Mouse (Mus musculus) bone marrow, adult 2 months (tissue): Measurements from ENCODE around the gene Cdc20. TPM values are rescaled to one million over a fixed set of nuclear protein-coding genes. Genes with fewer than 3 reads are reported as not detected.

Source experiments
- H3K27ac ChIP-seq: fragments of 200-500 bp; 2 replicates; pipeline ENCODE4 v1.5.1; 2012; ENCODE audit warnings: low read depth, mild to moderate bottlenecking, control low read depth, inconsistent platforms, low read length; ENCODE audit not compliant: control insufficient read depth, poor library complexity, insufficient read depth
- H3K4me1 ChIP-seq: fragments of 200-500 bp; 2 replicates; pipeline ENCODE4 v1.6.1; 2011; ENCODE audit warnings: low read length; ENCODE audit not compliant: control insufficient read depth, insufficient read depth
- H3K4me3 ChIP-seq: fragments of 200-500 bp; replicated peaks from 2 replicates; pipeline ENCODE3; 2011; ENCODE audit warnings: mild to moderate bottlenecking, low read depth, low read length, control low read depth; ENCODE audit not compliant: control insufficient read depth
- CTCF ChIP-seq: fragments of 200-500 bp; IDR thresholded peaks from 2 replicates; pipeline ENCODE4 v1.5.1; 2011; ENCODE audit warnings: low read length, control low read depth; ENCODE audit not compliant: control insufficient read depth, insufficient read depth
- POLR2A ChIP-seq: fragments of 200-500 bp; IDR thresholded peaks from 2 replicates; pipeline ENCODE4 v1.6.1; 2011; ENCODE audit warnings: low read depth, mild to moderate bottlenecking, control low read depth, low read length, borderline replicate concordance; ENCODE audit not compliant: control insufficient read depth
- WGBS: fragments of 180-500 bp; shearing (Covaris S2); methylation state at CpG from one replicate; pipeline ENCODE4 v1.1.7; 2018; 5-methylcytosine and 5-hydroxymethylcytosine counted together
- polyA plus RNA-seq: library from polyadenylated mRNA; stranded (reverse); fragments of >200 nt; gene quantifications from 2 replicates; pipeline ENCODE4 v1.2.4, GENCODE M21; 2011; ENCODE audit warnings: low replicate concordance; ENCODE audit not compliant: missing spikeins, insufficient read depth, insufficient read length

Gene Cdc20
- polyA plus RNA-seq, 1 experiment: 92.1 TPM

DNA sequence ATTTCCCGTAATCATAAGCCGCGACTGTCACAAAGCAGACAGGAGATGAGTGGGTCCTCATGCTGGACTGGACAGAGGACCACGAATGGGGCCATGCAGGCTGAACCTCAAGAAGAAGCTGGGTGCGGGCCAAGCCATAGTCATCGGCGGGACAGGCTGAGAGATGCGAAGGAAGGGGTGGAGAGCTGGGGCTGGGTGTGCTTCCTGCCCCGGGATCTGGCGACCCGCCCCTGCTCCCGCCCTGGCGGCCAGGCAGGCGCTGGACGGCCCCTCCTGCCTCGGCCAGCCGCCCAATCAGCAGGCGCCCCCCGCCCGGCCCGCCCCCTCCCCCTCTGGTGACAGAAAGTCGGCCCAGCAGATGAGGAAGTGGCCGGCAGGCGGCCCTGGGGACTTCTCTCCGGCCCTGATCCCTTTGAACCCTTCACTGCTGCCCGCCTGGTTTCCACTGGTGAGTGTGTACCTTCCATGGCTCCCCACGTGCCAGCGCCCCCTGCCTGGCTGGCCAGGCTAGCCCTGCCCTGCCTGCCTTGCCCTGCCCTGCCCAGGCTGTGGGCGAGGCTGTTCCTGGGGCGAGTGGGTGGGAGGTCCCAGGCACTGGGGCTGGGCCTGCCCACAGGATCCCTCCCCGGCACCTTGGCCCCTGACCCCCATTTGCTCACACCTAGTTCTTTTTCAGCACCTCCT lies 9.2 kb downstream of the Cdc20 start, which contains the start of gene Elovl1:
Elovl1 (plus strand) TSS at position 326 of the 684 bp plus-strand sequence.
- H3K4me1 ChIP-seq: peaks cover 10% of the 10 kb centered on the region
- peak within 1 kb of the TSS; percentile 92 for H3K27ac ChIP-seq
- peak; percentile 27; the same call in 1 of the 2 replicates for TF ChIP-seq CTCF
- TF ChIP-seq POLR2A: peak; percentile 76
- H3K4me3 ChIP-seq: peak within 1 kb of the TSS; percentile 84
- under 1% methylated on average over 29 of the region's 31 CpGs for WGBS

DNA sequence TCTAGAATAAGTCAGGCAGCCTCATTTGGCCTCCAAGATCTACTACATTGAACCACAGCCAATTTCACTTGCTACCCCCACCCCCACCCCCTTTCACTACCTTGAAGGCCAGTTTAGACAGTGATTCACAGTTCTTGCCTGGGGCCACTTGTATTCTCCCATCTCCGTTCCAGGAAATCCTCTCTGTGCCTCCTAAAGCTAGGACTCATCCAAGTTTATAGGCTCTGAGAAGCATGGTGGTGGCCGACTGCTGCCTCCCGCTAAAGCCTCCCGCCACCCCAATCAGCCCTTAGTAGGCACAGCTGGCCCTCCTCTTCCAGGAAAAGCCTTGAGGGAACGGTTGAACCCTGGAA lies 9.8 kb downstream of the Cdc20 start:
- Histone ChIP-seq H3K4me3 (peak overlapping the region; percentile 73), H3K27ac (peak overlapping the region; percentile 69), H3K4me1 (peaks cover 10% of the 10 kb centered on the region)
- WGBS: 8% methylated on average over 5 of the region's 5 CpGs
- TF ChIP-seq POLR2A (no peak), CTCF (no peak)

DNA sequence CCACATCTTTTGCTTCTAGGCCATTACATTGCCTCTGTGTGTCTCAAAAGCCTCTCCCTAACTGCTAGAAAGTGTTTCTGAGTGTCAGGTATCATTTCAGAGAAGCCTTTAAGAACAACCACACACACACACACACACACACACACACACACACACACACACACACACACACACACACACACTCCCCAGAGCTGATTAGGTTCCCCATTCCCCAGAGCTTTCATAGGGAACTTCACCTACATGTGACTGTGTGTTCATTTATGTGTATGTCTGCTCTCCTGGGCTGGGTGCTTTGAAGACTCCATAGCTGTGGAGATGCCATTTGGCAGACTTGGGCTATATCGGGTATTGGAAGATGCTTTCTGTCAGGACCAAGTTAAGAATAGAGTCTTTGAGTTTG lies 11.8 kb downstream of the Cdc20 start:
- TF ChIP-seq CTCF: no peak
- TF ChIP-seq POLR2A: no peak
- WGBS: 90% methylated on average over 1 of the region's 1 CpGs
- Histone ChIP-seq H3K4me3 (no peak overlapping the region), H3K27ac (peak overlapping the region; percentile 55), H3K4me1 (peaks cover 10% of the 10 kb centered on the region)

DNA sequence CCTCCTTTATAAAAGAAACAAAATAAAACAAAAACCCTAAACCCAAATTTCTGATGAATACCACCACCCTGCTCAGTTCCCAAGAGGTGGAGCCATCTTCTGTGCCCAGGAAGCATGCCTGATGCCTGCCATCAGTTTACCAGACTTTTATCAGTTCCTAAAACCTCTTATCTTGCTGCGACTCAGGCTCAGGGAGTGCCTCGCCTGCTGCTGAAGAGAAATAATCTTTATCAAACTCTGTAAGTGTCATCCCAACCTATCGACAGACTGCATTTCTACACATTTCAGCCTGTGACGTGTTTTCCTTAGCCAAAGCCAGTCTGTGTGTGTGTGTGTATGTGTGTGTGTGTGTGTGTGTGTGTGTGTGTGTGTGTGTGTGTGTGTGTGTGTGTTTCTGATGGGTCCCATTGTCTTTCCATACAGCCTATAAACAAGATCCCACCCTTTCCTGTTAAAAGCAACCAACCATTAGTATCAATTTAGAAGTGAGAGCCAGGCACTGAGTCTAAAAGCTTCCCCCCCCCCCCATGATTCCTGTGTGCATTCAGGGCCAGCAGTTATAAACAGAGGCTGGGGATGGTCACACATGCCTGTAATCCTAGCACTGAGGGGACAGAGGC lies 12.5 kb downstream of the Cdc20 start:
- H3K27ac ChIP-seq: peak overlapping the region; percentile 55
- WGBS: 64% methylated on average over 4 of the region's 4 CpGs
- no peak overlapping the region for H3K4me3 ChIP-seq
- TF ChIP-seq CTCF (no peak), POLR2A (no peak)
- H3K4me1 ChIP-seq: peaks cover 8% of the 10 kb centered on the region

DNA sequence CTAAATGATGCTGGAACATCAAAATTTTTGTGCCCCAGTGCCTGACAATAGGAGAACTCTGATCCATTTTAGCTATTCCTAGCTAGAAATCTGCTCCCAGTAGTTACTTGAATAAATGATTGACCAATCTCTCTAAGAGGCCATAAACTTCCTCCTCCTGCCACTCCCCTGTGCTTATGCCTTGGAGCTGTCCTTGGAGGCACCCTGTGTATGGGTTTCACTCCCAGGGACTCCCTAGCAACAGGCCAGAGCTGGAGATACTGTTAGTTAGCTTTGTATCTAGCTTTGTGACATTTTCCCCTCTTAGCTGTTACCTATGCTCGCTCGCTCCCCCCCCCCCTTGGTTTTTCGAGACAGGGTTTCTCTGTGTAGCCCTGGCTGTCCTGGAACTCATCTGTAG lies 15.8 kb downstream of the Cdc20 start:
- H3K27ac ChIP-seq: no peak overlapping the region
- TF ChIP-seq CTCF (no peak), POLR2A (no peak)
- WGBS: 97% methylated on average over 3 of the region's 3 CpGs
- H3K4me3 ChIP-seq: no peak overlapping the region
- H3K4me1 ChIP-seq: peaks cover 5% of the 10 kb centered on the region; the same call in 1 of the 2 replicates

DNA sequence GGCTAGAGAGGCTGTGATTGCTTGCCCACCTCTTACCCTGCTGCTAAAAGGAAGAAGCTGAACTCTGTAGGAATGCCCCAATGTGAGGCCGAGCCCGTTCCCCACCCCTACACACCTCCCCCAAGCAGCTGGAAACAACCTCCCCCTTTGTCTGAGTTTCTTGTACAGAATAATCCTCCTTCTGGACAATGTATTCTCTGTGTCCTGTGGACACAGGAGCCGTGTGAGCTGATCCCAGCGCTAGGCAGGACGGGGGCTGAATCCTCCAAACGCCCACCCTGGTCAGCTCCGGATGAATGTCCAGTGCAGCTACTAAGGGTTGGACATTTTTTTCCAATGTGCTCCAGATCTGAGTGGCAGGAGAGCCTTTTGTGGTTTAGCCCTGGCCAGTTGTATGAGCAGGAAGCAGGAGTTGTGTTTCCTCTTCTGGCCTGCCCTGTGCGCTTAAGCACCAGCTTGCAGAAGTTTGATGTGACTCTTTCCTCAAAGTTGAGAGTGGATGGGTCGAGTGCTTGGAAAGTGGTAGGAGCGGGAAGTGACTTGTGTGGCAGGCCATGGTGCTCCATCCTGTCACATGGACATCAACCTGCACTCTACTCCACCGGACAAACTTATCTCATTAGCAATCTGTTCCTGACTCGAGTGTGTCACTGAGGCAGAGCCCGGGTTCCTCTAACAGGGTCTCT lies 19.9 kb downstream of the Cdc20 start:
- no peak overlapping the region for H3K4me3 ChIP-seq
- no peak overlapping the region for H3K27ac ChIP-seq
- no peak for TF ChIP-seq POLR2A
- no peak for TF ChIP-seq CTCF
- no peaks in the 10 kb centered on the region; the same call in 1 of the 2 replicates for H3K4me1 ChIP-seq
- WGBS: 72% methylated on average over 13 of the region's 13 CpGs

DNA sequence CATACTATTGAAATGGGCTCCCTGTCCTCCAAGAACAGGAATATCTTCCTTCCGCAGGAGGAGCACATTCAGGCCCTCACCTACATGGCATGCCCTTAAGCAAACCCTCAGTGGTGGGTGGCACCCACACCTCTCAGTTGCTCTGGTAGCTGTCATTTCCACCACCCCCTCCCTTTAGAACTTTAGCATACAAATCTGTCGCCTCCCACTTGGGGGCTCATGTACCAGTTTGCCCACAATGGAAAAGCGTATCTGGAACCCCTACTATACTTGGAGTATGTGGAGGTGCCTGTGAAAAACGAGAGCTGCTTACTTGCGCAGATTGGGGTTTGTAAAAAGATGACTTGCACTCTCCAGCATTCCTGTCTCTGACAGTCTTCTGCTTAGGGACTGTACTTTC lies 20.8 kb downstream of the Cdc20 start:
- 89% methylated on average over 5 of the region's 5 CpGs for WGBS
- Histone ChIP-seq H3K4me3 (no peak overlapping the region), H3K4me1 (peaks cover 2% of the 10 kb centered on the region; the same call in 1 of the 2 replicates), H3K27ac (no peak overlapping the region)
- no peak for TF ChIP-seq POLR2A
- TF ChIP-seq CTCF: no peak

DNA sequence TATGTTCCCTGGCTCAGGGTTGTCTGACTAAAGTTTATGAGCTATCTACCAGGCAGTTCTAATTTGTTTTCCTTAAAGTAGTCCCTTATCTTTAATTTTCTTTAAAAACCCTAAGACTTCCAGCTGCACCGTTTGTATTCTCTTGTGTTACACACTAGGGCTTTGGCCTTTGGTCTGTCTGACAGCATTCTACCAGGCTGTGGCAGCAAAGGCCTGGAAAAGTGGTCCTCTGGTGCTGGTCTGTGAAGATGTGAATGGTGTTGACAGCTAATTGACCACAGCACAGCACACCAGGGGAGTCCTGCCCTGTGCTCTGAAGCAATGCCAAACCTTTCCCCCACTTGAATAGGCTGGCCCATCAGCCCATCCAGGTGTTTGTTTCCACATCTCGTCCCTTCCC lies 21.4 kb downstream of the Cdc20 start:
- no peak for TF ChIP-seq POLR2A
- no peak for TF ChIP-seq CTCF
- Histone ChIP-seq H3K4me3 (no peak overlapping the region), H3K27ac (no peak overlapping the region), H3K4me1 (peaks cover 2% of the 10 kb centered on the region; the same call in 1 of the 2 replicates)
- 83% methylated on average over 2 of the region's 2 CpGs for WGBS
